Mouse (Mus musculus) testis, adult 2 months (tissue): ENCODE measurements around the gene Rbm8a2. TPM values are rescaled to one million over a fixed set of nuclear protein-coding genes. Genes with fewer than 3 reads are reported as not detected.

Experiments
- H3K27ac ChIP-seq: fragments of 200-500 bp; 2 replicates; pipeline ENCODE4 v1.5.1; 2012; ENCODE audit warnings: low read depth, low read length; ENCODE audit not compliant: control insufficient read depth, insufficient read depth
- H3K27me3 ChIP-seq: fragments of 200-500 bp; 2 replicates; pipeline ENCODE4 v1.6.1; 2012; ENCODE audit warnings: mild to moderate bottlenecking, low read length, moderate library complexity; ENCODE audit not compliant: control insufficient read depth, insufficient read depth
- H3K36me3 ChIP-seq: fragments of 200-500 bp; 2 replicates; pipeline ENCODE4 v1.6.1; 2012; ENCODE audit warnings: mild to moderate bottlenecking, low read length; ENCODE audit not compliant: control insufficient read depth, insufficient read depth
- H3K4me1 ChIP-seq: fragments of 200-500 bp; 2 replicates; pipeline ENCODE4 v1.6.1; 2012; ENCODE audit warnings: low read length; ENCODE audit not compliant: control insufficient read depth, insufficient read depth
- H3K4me3 ChIP-seq: fragments of 200-500 bp; 2 replicates; pipeline ENCODE4 v1.5.1; 2012; ENCODE audit warnings: low read depth, mild to moderate bottlenecking, low read length, moderate library complexity, mixed read lengths; ENCODE audit not compliant: control insufficient read depth
- CTCF ChIP-seq: fragments of 200-500 bp; IDR thresholded peaks from 2 replicates; pipeline ENCODE4 v1.5.1; 2012; ENCODE audit warnings: low read depth, mild to moderate bottlenecking, inconsistent platforms, low read length, moderate library complexity; ENCODE audit not compliant: control insufficient read depth, insufficient read depth, insufficient replicate concordance
- POLR2A ChIP-seq: fragments of 200-500 bp; IDR thresholded peaks from 2 replicates; pipeline ENCODE4 v1.6.1; 2012; ENCODE audit warnings: low read depth, mild to moderate bottlenecking, inconsistent platforms, low read length, moderate library complexity; ENCODE audit not compliant: control insufficient read depth
- polyA plus RNA-seq: library from polyadenylated mRNA; depleted of rRNA; stranded (reverse); fragments of >200 nt; gene quantifications from 2 replicates; pipeline ENCODE4 v1.2.3, GENCODE M21; 2012

The Rbm8a2 gene
- polyA plus RNA-seq, 1 experiment, result not detected

DNA sequence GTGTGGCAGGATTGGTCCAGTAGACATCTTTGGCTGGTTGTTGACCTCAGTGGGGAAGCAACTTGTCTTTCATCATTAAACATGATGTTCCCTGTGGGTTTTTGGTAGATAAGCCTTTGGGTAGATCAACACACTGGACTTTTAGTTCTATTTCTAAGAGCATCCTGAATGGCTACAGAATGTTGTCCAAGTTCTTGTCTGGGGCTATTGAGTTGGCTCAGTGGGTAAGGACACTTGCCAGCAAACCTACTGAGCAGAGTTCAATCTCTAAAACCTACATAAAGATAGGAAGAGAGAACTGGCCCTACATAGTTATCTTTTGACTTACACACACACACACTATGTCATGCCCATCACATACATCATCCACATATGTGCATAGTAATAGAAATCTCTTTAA is 32.2 kb upstream of the Rbm8a2 start:
- Histone ChIP-seq H3K4me3 (no peak overlapping the region), H3K27ac (no peak overlapping the region), H3K36me3 (no peaks in the 10 kb centered on the region), H3K4me1 (no peaks in the 10 kb centered on the region), H3K27me3 (no peaks in the 10 kb centered on the region)
- TF ChIP-seq POLR2A (no peak), CTCF (no peak)

DNA sequence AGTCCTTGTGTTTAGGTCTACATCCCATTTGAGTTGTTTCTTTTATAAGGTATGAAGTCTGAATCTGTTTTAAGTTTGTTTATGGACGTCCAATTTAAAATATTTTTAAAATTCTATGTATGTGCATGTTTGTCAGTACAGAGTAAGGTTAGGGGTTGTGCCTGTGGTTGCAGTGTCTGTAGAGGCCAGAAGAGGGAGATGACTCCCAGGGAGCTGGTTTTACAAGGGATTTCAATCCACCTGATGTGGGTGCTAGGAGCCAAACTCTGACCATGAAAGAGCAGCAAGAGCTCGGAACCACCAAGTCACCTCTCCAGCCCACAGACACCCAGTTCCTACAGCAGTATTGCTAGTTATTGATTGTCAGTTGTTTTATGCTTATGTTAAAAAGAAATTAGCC is 29.5 kb upstream of the Rbm8a2 start:
- Histone ChIP-seq H3K27me3 (no peaks in the 10 kb centered on the region), H3K27ac (no peak overlapping the region), H3K4me3 (no peak overlapping the region), H3K36me3 (no peaks in the 10 kb centered on the region), H3K4me1 (no peaks in the 10 kb centered on the region)
- no peak for TF ChIP-seq CTCF
- no peak for TF ChIP-seq POLR2A

DNA sequence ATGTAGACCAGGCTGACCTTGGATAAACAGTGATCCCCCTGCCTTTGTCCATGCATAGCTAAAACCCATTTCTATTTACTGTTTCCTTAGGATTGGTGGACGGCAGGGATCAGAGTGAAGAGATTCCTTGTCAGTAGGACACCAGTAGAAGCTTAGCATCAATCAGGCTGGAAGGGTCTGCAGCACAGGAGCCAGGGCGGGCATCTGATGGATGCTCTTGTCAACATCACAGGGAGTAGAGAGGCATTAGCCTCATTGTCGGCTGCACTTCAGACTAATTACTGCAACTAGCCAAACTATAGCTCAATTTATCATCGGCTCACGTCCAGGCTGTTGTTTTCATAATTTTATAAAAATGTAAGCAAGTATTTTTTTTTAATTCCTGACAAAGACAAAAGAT is 21.7 kb upstream of the Rbm8a2 start:
- Histone ChIP-seq H3K36me3 (no peaks in the 10 kb centered on the region), H3K4me1 (no peaks in the 10 kb centered on the region), H3K27me3 (no peaks in the 10 kb centered on the region), H3K27ac (no peak overlapping the region), H3K4me3 (no peak overlapping the region)
- TF ChIP-seq CTCF (no peak), POLR2A (no peak)

DNA sequence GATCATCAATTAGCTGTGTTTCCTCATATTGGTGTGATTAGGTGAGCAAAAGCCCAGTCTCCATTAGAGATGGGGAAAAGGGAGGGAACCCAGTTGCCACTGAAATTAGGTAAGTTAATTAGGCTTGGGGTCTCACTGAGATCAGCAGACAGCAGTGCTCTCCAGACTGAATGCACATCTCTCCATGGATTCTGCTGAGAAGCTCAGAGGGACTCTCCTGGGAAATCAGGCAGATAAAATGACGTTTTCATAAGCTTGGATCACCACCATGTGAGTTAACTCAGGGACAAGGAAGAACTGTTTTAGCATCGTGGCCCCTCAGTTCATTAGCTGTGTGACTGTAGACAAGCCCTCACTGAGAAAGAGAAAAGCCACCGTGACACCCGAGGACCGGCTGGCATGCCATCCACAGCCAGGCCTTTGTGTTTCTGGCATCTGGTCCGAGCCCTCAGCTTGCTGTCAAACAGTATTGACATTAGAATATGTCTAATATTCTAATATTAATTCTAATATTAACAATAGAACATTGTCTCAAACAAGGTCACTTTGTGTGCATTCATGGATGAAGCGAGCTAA is 18.2 kb upstream of the Rbm8a2 start:
- no peak overlapping the region for H3K4me3 ChIP-seq
- no peaks in the 10 kb centered on the region for H3K4me1 ChIP-seq
- H3K36me3 ChIP-seq, result no peaks in the 10 kb centered on the region
- no peaks in the 10 kb centered on the region for H3K27me3 ChIP-seq
- H3K27ac ChIP-seq, result no peak overlapping the region
- TF ChIP-seq CTCF, result no peak
- no peak for TF ChIP-seq POLR2A

DNA sequence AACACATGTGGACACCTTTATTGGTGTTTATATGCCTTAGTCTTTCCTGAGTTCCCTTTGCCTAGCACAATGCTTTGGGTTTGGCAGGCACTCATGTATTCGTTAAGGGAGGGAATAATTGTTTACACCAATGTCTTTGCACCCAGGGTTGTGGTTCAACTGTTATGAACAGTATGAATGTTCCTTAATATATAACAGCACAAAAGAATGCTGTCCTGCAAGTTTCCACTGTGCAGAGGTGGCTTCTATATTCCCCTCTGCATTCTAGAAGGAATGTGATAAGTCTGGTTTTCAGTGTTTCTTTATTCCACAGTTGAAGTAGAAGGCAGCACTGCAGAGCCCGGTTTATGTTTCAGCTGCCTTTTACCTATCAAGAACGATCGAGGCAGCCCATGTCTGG is 10.0 kb upstream of the Rbm8a2 start:
- TF ChIP-seq CTCF (no peak), POLR2A (no peak)
- no peaks in the 10 kb centered on the region for H3K36me3 ChIP-seq
- no peaks in the 10 kb centered on the region for H3K27me3 ChIP-seq
- no peak overlapping the region for H3K27ac ChIP-seq
- H3K4me3 ChIP-seq, result no peak overlapping the region
- no peaks in the 10 kb centered on the region for H3K4me1 ChIP-seq

DNA sequence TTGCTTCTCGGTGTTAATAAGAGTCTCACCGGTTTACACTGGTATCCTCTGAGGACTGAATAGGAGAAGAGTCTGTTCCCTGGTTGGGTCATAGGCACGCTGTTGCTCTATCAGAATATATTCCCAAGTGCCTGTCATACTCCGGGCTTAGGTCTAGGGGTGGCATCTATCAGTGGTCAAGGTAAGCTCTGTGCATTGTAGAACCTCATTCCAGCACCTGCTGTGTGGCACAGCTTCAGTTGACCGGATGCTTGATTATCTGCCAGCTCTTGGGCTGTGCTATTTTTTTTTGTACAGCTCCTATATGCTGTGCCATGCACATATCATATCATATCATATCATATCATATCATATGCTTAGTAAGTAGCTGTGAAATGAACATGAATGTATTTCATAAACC is 9.5 kb upstream of the Rbm8a2 start:
- H3K36me3 ChIP-seq, result no peaks in the 10 kb centered on the region
- H3K27me3 ChIP-seq, result no peaks in the 10 kb centered on the region
- TF ChIP-seq CTCF (no peak), POLR2A (no peak)
- no peak overlapping the region for H3K4me3 ChIP-seq
- H3K4me1 ChIP-seq, result no peaks in the 10 kb centered on the region
- no peak overlapping the region for H3K27ac ChIP-seq

DNA sequence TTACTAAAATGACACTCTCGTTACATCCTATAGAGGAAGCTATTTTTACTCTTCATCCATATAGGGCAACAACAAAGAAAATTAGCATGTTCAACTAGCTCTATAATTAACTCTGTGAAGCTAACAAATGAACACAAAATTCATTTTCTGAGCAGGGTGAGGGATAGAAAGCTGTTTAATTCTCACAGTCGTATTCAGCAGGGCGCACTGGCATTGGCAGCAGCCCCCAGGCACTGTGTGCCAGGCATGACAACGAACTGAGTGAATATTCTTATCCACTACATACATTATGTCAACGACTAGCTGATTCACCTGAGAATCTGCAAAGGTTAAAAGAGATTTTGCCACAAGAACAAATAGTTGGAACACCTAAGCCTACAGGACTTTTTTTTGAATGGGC is 8.2 kb downstream of the Rbm8a2 start:
- Histone ChIP-seq H3K27ac (no peak overlapping the region), H3K4me3 (no peak overlapping the region), H3K36me3 (no peaks in the 10 kb centered on the region), H3K27me3 (no peaks in the 10 kb centered on the region), H3K4me1 (no peaks in the 10 kb centered on the region)
- no peak for TF ChIP-seq CTCF
- no peak for TF ChIP-seq POLR2A
